Mouse (Mus musculus): ENCODE data around the gene Eif5b.
A peak's percentile ranks its signal among the peaks of the same experiment; 100 is the strongest.
"Not testable (repeated sequence)": the region's sequence is repeated elsewhere in the genome, so short reads cannot be mapped to it uniquely, and the experiment has no call there.

Eif5b gene

GRCm38 (mm10) chr1:38003046-38003445, 5.2 kb downstream of the Eif5b start:
- DNase-seq (ENCODE audit: low spot score), result no peak

GRCm38 (mm10) chr1:38006741-38007140, 8.9 kb downstream of the Eif5b start:
- DNase-seq (ENCODE audit: low spot score), result no peak

GRCm38 (mm10) chr1:38011647-38012046, 13.8 kb downstream of the Eif5b start:
- peak; percentile 91 for DNase-seq (ENCODE audit: low spot score)

- no peak for DNase-seq (ENCODE audit: low spot score)
Measured at GRCm38 (mm10) chr1:38012104-38012503, 14.3 kb downstream of the Eif5b start.

GRCm38 (mm10) chr1:38012509-38012908, 14.7 kb downstream of the Eif5b start:
- DNase-seq (ENCODE audit: low spot score), result peak; percentile 56

GRCm38 (mm10) chr1:38014551-38015203, 16.9 kb downstream of the Eif5b start:
- DNase-seq (ENCODE audit: low spot score), result peak; percentile 48

GRCm38 (mm10) chr1:38027301-38027700, 29.5 kb downstream of the Eif5b start:
- no peak for DNase-seq (ENCODE audit: low spot score)

GRCm38 (mm10) chr1:38031391-38031790, 33.6 kb downstream of the Eif5b start:
- DNase-seq (ENCODE audit: low spot score), result no peak

GRCm38 (mm10) chr1:38035521-38035920, 37.7 kb downstream of the Eif5b start:
- no peak for DNase-seq (ENCODE audit: low spot score)

- DNase-seq (ENCODE audit: low spot score), result no peak
Measured at GRCm38 (mm10) chr1:38037375-38037774, 39.6 kb downstream of the Eif5b start.

- no peak for DNase-seq (ENCODE audit: low spot score)
Measured at GRCm38 (mm10) chr1:38038898-38039297, 41.1 kb downstream of the Eif5b start.

- DNase-seq (ENCODE audit: low spot score), result no peak
Measured at GRCm38 (mm10) chr1:38048121-38048520, 50.3 kb downstream of the Eif5b start.

GRCm38 (mm10) chr1:38049562-38049961, 51.8 kb downstream of the Eif5b start:
- no peak for DNase-seq (ENCODE audit: low spot score)

GRCm38 (mm10) chr1:38055176-38055575, 57.4 kb downstream of the Eif5b start:
- no peak for DNase-seq (ENCODE audit: low spot score)

GRCm38 (mm10) chr1:38058417-38058816, 60.6 kb downstream of the Eif5b start:
- no peak for DNase-seq (ENCODE audit: low spot score)

- not testable (repeated sequence) for DNase-seq (ENCODE audit: low spot score)
Measured at GRCm38 (mm10) chr1:38062156-38062555, 64.3 kb downstream of the Eif5b start.

- no peak for DNase-seq (ENCODE audit: low spot score)
Measured at GRCm38 (mm10) chr1:38067276-38067675, 69.5 kb downstream of the Eif5b start.

GRCm38 (mm10) chr1:38071326-38071725, 73.5 kb downstream of the Eif5b start:
- no peak for DNase-seq (ENCODE audit: low spot score)

- no peak for DNase-seq (ENCODE audit: low spot score)
Measured at GRCm38 (mm10) chr1:38081316-38081715, 83.5 kb downstream of the Eif5b start.

- DNase-seq (ENCODE audit: low spot score), result no peak
Measured at GRCm38 (mm10) chr1:38103214-38103613, 105.4 kb downstream of the Eif5b start.

GRCm38 (mm10) chr1:38103813-38104212, 106.0 kb downstream of the Eif5b start:
- DNase-seq (ENCODE audit: low spot score), result no peak

Data from c-Kit-positive CD71-positive TER-119-positive erythroid progenitor cells, embryonic 14.5 days (primary cell).